Mouse (Mus musculus) liver, postnatal 0 days (tissue): Measurements from ENCODE around the gene Mettl26.

Source experiments
- CTCF ChIP-seq: sonication (generic); IDR thresholded peaks from 2 replicates; pipeline ENCODE4 v1.5.1; 2016; ENCODE audit warnings: antibody characterized with exemption, low read depth
- EP300 ChIP-seq: IDR thresholded peaks from 2 replicates; pipeline ENCODE4 v1.6.1; 2016; ENCODE audit warnings: antibody characterized with exemption, low read depth, mild to moderate bottlenecking

DNA sequence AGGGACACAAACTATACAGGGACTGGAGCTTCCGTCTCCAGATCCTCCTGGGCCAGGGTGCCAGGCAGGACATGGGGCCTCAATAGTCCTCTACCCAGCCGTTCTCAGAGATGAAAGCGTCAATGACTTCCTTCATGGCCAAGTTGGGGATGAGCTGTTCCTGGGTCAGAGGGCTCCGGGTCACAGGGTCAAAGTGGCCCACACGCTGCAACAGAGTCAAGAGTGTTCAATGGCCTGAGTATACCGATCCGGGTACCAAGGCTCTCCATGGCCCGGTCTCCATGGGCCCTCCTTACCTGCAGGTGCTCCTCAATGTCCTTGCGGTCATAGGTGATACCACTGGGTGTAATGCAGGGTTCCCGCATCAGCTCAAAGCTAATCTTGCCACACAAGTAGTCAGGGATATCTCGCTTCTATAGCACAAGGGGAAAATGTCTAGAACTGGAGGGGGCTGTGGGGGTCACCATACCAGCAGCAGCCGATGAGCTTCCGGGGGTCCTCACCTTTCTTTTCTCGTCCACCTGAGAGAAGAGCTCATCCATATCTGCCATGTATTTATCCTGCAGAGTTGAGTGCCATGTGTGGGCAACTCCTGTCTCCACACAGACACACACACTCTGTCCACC lies 44.0 kb upstream of the Mettl26 start:
- TF ChIP-seq EP300 (no peak), CTCF (no peak)
